Mouse (Mus musculus): ENCODE results near the gene Chrm3. TPM values are rescaled to one million over a fixed set of nuclear protein-coding genes. Genes with fewer than 3 reads are reported as not detected.

Chrm3 gene
- polyA plus RNA-seq, 1 experiment: 2.6 TPM

- H3K27me3 ChIP-seq (ENCODE audit: control insufficient read depth, insufficient read depth, low read length): no peaks in the 10 kb centered on the region
- no peaks in the 10 kb centered on the region for H3K4me1 ChIP-seq (ENCODE audit: control insufficient read depth, insufficient read depth, insufficient read length, low read length)
- 36% methylated on average over 10 of the region's 10 CpGs for WGBS
- H3K4me3 ChIP-seq (ENCODE audit: low read depth, low read length): no peak overlapping the region
- TF ChIP-seq CTCF (IDR thresholded peaks at IDR 0.05; ENCODE audit: extremely low read depth, insufficient read length, insufficient replicate concordance, low read depth, low read length) (no peak), POLR2A (IDR thresholded peaks at IDR 0.05; ENCODE audit: low read depth, low read length) (no peak)
- no peaks in the 10 kb centered on the region for H3K36me3 ChIP-seq (ENCODE audit: control insufficient read depth, insufficient read depth, low read length)
- no peak overlapping the region for H3K27ac ChIP-seq (ENCODE audit: insufficient read depth, low read depth, low read length)
Measured at GRCm38 (mm10) chr13:10068927-10069580, 291.6 kb downstream of the Chrm3 start.

GRCm38 (mm10) chr13:10066829-10067618 lies 293.6 kb downstream of the Chrm3 start:
- Histone ChIP-seq H3K36me3 (ENCODE audit: control insufficient read depth, insufficient read depth, low read length) (no peaks in the 10 kb centered on the region), H3K27me3 (ENCODE audit: control insufficient read depth, insufficient read depth, low read length) (no peaks in the 10 kb centered on the region), H3K27ac (ENCODE audit: insufficient read depth, low read depth, low read length) (no peak overlapping the region), H3K4me1 (ENCODE audit: control insufficient read depth, insufficient read depth, insufficient read length, low read length) (no peaks in the 10 kb centered on the region), H3K4me3 (ENCODE audit: low read depth, low read length) (no peak overlapping the region)
- TF ChIP-seq CTCF (IDR thresholded peaks at IDR 0.05; ENCODE audit: extremely low read depth, insufficient read length, insufficient replicate concordance, low read depth, low read length) (no peak), POLR2A (IDR thresholded peaks at IDR 0.05; ENCODE audit: low read depth, low read length) (no peak)
- WGBS: 82% methylated on average over 12 of the region's 12 CpGs

- Histone ChIP-seq H3K27ac (ENCODE audit: insufficient read depth, low read depth, low read length) (no peak overlapping the region), H3K27me3 (ENCODE audit: control insufficient read depth, insufficient read depth, low read length) (no peaks in the 10 kb centered on the region), H3K4me3 (ENCODE audit: low read depth, low read length) (no peak overlapping the region), H3K4me1 (ENCODE audit: control insufficient read depth, insufficient read depth, insufficient read length, low read length) (no peaks in the 10 kb centered on the region), H3K36me3 (ENCODE audit: control insufficient read depth, insufficient read depth, low read length) (no peaks in the 10 kb centered on the region)
- TF ChIP-seq POLR2A (IDR thresholded peaks at IDR 0.05; ENCODE audit: low read depth, low read length) (no peak), CTCF (IDR thresholded peaks at IDR 0.05; ENCODE audit: extremely low read depth, insufficient read length, insufficient replicate concordance, low read depth, low read length) (no peak)
- WGBS: 75% methylated on average over 2 of the region's 2 CpGs
Measured at GRCm38 (mm10) chr13:10065776-10066175, 294.9 kb downstream of the Chrm3 start.

GRCm38 (mm10) chr13:10062681-10063080 lies 298.0 kb downstream of the Chrm3 start:
- Histone ChIP-seq H3K4me3 (ENCODE audit: low read depth, low read length) (no peak overlapping the region), H3K36me3 (ENCODE audit: control insufficient read depth, insufficient read depth, low read length) (no peaks in the 10 kb centered on the region), H3K27me3 (ENCODE audit: control insufficient read depth, insufficient read depth, low read length) (no peaks in the 10 kb centered on the region), H3K27ac (ENCODE audit: insufficient read depth, low read depth, low read length) (no peak overlapping the region), H3K4me1 (ENCODE audit: control insufficient read depth, insufficient read depth, insufficient read length, low read length) (no peaks in the 10 kb centered on the region)
- 81% methylated on average over 5 of the region's 5 CpGs for WGBS
- TF ChIP-seq POLR2A (IDR thresholded peaks at IDR 0.05; ENCODE audit: low read depth, low read length): no peak
- TF ChIP-seq CTCF (IDR thresholded peaks at IDR 0.05; ENCODE audit: extremely low read depth, insufficient read length, insufficient replicate concordance, low read depth, low read length): no peak

GRCm38 (mm10) chr13:10058993-10059392 lies 301.7 kb downstream of the Chrm3 start:
- no peak overlapping the region for H3K4me3 ChIP-seq (ENCODE audit: low read depth, low read length)
- WGBS: 63% methylated on average over 1 of the region's 1 CpGs
- H3K27me3 ChIP-seq (ENCODE audit: control insufficient read depth, insufficient read depth, low read length): no peaks in the 10 kb centered on the region
- no peak overlapping the region for H3K27ac ChIP-seq (ENCODE audit: insufficient read depth, low read depth, low read length)
- TF ChIP-seq POLR2A (IDR thresholded peaks at IDR 0.05; ENCODE audit: low read depth, low read length) (no peak), CTCF (IDR thresholded peaks at IDR 0.05; ENCODE audit: extremely low read depth, insufficient read length, insufficient replicate concordance, low read depth, low read length) (no peak)
- H3K36me3 ChIP-seq (ENCODE audit: control insufficient read depth, insufficient read depth, low read length): no peaks in the 10 kb centered on the region
- no peaks in the 10 kb centered on the region for H3K4me1 ChIP-seq (ENCODE audit: control insufficient read depth, insufficient read depth, insufficient read length, low read length)

- no peak for TF ChIP-seq POLR2A (IDR thresholded peaks at IDR 0.05; ENCODE audit: low read depth, low read length)
- no peak for TF ChIP-seq CTCF (IDR thresholded peaks at IDR 0.05; ENCODE audit: extremely low read depth, insufficient read length, insufficient replicate concordance, low read depth, low read length)
- Histone ChIP-seq H3K4me1 (ENCODE audit: control insufficient read depth, insufficient read depth, insufficient read length, low read length) (no peaks in the 10 kb centered on the region), H3K27ac (ENCODE audit: insufficient read depth, low read depth, low read length) (no peak overlapping the region), H3K36me3 (ENCODE audit: control insufficient read depth, insufficient read depth, low read length) (no peaks in the 10 kb centered on the region), H3K27me3 (ENCODE audit: control insufficient read depth, insufficient read depth, low read length) (no peaks in the 10 kb centered on the region), H3K4me3 (ENCODE audit: low read depth, low read length) (no peak overlapping the region)
- WGBS: 85% methylated on average over 2 of the region's 2 CpGs
Measured at GRCm38 (mm10) chr13:10057644-10058198, 302.9 kb downstream of the Chrm3 start.

GRCm38 (mm10) chr13:10054086-10054485 lies 306.6 kb downstream of the Chrm3 start:
- no peaks in the 10 kb centered on the region for H3K27me3 ChIP-seq (ENCODE audit: control insufficient read depth, insufficient read depth, low read length)
- H3K27ac ChIP-seq (ENCODE audit: insufficient read depth, low read depth, low read length): no peak overlapping the region
- H3K4me1 ChIP-seq (ENCODE audit: control insufficient read depth, insufficient read depth, insufficient read length, low read length): no peaks in the 10 kb centered on the region
- H3K36me3 ChIP-seq (ENCODE audit: control insufficient read depth, insufficient read depth, low read length): no peaks in the 10 kb centered on the region
- no peak for TF ChIP-seq POLR2A (IDR thresholded peaks at IDR 0.05; ENCODE audit: low read depth, low read length)
- no peak for TF ChIP-seq CTCF (IDR thresholded peaks at IDR 0.05; ENCODE audit: extremely low read depth, insufficient read length, insufficient replicate concordance, low read depth, low read length)
- no peak overlapping the region for H3K4me3 ChIP-seq (ENCODE audit: low read depth, low read length)

Measured in small intestine, adult 2 months (tissue).